Mouse (Mus musculus) heart, embryonic 13.5 days (tissue): ENCODE measurements around the gene Dlgap1. TPM values are rescaled to one million over a fixed set of nuclear protein-coding genes. Genes with fewer than 3 reads are reported as not detected.
A peak's percentile ranks its signal among the peaks of the same experiment; 100 is the strongest.
"Not testable (repeated sequence)": the region's sequence is repeated elsewhere in the genome, so short reads cannot be mapped to it uniquely, and the experiment has no call there.

Experiments used
- ATAC-seq: fragments of 200-750 bp; cut with Nextera tagmentation; 2 replicates; pipeline ENCODE4 v1.8.0; 2017; ENCODE audit warnings: moderate TSS enrichment; ENCODE audit not compliant: insufficient number of reproducible peaks, low FRiP score, low TSS enrichment; ENCODE audit errors: extremely low read depth
- H3K27ac ChIP-seq: fragments of 300-500 bp; sonication (generic); replicated peaks from 2 replicates; pipeline ENCODE4 v1.5.1; 2015; ENCODE audit warnings: moderate library complexity, mild to moderate bottlenecking, inconsistent platforms
- H3K27me3 ChIP-seq: fragments of 300-500 bp; sonication (generic); replicated peaks from 2 replicates; pipeline ENCODE4 v1.6.1; 2015; ENCODE audit warnings: mild to moderate bottlenecking, inconsistent platforms
- H3K36me3 ChIP-seq: fragments of 300-500 bp; sonication (generic); 2 replicates; pipeline ENCODE4 v1.6.1; 2015; ENCODE audit warnings: mild to moderate bottlenecking, inconsistent platforms
- H3K4me1 ChIP-seq: fragments of 300-500 bp; sonication (generic); 2 replicates; pipeline ENCODE4 v1.6.1; 2015; ENCODE audit warnings: inconsistent platforms
- H3K4me2 ChIP-seq: fragments of 300-500 bp; sonication (generic); 2 replicates; pipeline ENCODE4 v1.6.1; 2015; ENCODE audit warnings: inconsistent platforms, mild to moderate bottlenecking, moderate library complexity
- H3K4me3 ChIP-seq: fragments of 300-500 bp; sonication (generic); 2 replicates; pipeline ENCODE4 v1.5.1; 2015; ENCODE audit warnings: moderate library complexity, mild to moderate bottlenecking, inconsistent platforms
- H3K9ac ChIP-seq: fragments of 300-500 bp; sonication (generic); 2 replicates; pipeline ENCODE4 v1.6.1; 2015; ENCODE audit warnings: inconsistent platforms, mild to moderate bottlenecking, moderate library complexity
- H3K9me3 ChIP-seq: fragments of 300-500 bp; sonication (generic); 2 replicates; pipeline ENCODE4 v1.6.1; 2016; ENCODE audit warnings: inconsistent platforms
- WGBS: fragments of 180-500 bp; shearing (Covaris S2); methylation state at CpG from one replicate; pipeline ENCODE4 v1.1.7; 2015; ENCODE audit warnings: mixed read lengths; 5-methylcytosine and 5-hydroxymethylcytosine counted together
- polyA plus RNA-seq: library from polyadenylated mRNA; unstranded; fragments of >200 nt; fragmentation: Nextera tagmentation; extraction: Ambion mirVana; gene quantifications from 2 replicates; pipeline ENCODE4 v1.2.1, GENCODE M21; 2015

The Dlgap1 gene
- polyA plus RNA-seq, 1 experiment from 2014 or later = 0.40 TPM

- no peak for ATAC-seq
- 74% methylated on average over 8 of the region's 8 CpGs for WGBS
- Histone ChIP-seq H3K27me3 (peaks cover 43% of the 10 kb centered on the region), H3K9me3 (no peaks in the 10 kb centered on the region), H3K36me3 (no peaks in the 10 kb centered on the region), H3K4me3 (no peak overlapping the region), H3K9ac (no peak overlapping the region), H3K4me1 (peaks cover 4% of the 10 kb centered on the region; the same call in 1 of the 2 replicates), H3K4me2 (no peak overlapping the region), H3K27ac (no peak overlapping the region)
Measured at GRCm38 (mm10) chr17:70823083-70823482, 854.2 kb downstream of the Dlgap1 start.

- Histone ChIP-seq H3K9me3 (no peaks in the 10 kb centered on the region), H3K27ac (no peak overlapping the region), H3K4me3 (no peak overlapping the region), H3K4me1 (no peaks in the 10 kb centered on the region), H3K27me3 (peaks cover 20% of the 10 kb centered on the region), H3K9ac (no peak overlapping the region), H3K36me3 (no peaks in the 10 kb centered on the region), H3K4me2 (no peak overlapping the region)
- ATAC-seq = no peak
- WGBS = 68% methylated on average over 12 of the region's 12 CpGs
Measured at GRCm38 (mm10) chr17:70826227-70826626, 857.4 kb downstream of the Dlgap1 start.

- H3K36me3 ChIP-seq, H3K27me3 ChIP-seq, H3K4me1 ChIP-seq, H3K9ac ChIP-seq, H3K9me3 ChIP-seq, H3K27ac ChIP-seq, H3K4me2 ChIP-seq, H3K4me3 ChIP-seq, ATAC-seq: not testable (repeated sequence)
- WGBS = 77% methylated on average over 11 of the region's 11 CpGs
Measured at GRCm38 (mm10) chr17:70827463-70828179, 858.7 kb downstream of the Dlgap1 start.

- H3K36me3 ChIP-seq = no peaks in the 10 kb centered on the region
- no peak overlapping the region for H3K9ac ChIP-seq
- no peaks in the 10 kb centered on the region for H3K9me3 ChIP-seq
- H3K4me3 ChIP-seq = no peak overlapping the region
- no peak overlapping the region for H3K27ac ChIP-seq
- no peaks in the 10 kb centered on the region for H3K4me1 ChIP-seq
- no peak overlapping the region for H3K4me2 ChIP-seq
- peaks cover 8% of the 10 kb centered on the region for H3K27me3 ChIP-seq
- ATAC-seq = no peak
- WGBS = 79% methylated on average over 4 of the region's 4 CpGs
Measured at GRCm38 (mm10) chr17:70828180-70828528, 859.3 kb downstream of the Dlgap1 start.

- ATAC-seq = no peak
- Histone ChIP-seq H3K9me3 (no peaks in the 10 kb centered on the region), H3K4me1 (no peaks in the 10 kb centered on the region), H3K4me2 (no peak overlapping the region), H3K36me3 (no peaks in the 10 kb centered on the region), H3K9ac (no peak overlapping the region), H3K27me3 (peaks cover 7% of the 10 kb centered on the region; the same call in 1 of the 2 replicates), H3K27ac (no peak overlapping the region), H3K4me3 (no peak overlapping the region)
- WGBS = 75% methylated on average over 2 of the region's 2 CpGs
Measured at GRCm38 (mm10) chr17:70828569-70828968, 859.7 kb downstream of the Dlgap1 start.

GRCm38 (mm10) chr17:70829217-70829616 is 860.3 kb downstream of the Dlgap1 start:
- WGBS = 74% methylated on average over 6 of the region's 6 CpGs
- H3K9me3 ChIP-seq = no peaks in the 10 kb centered on the region
- H3K27me3 ChIP-seq = 0 out of 2 replicates have a peak, but pooled peaks cover 5% of the 10 kb centered on the region
- H3K27ac ChIP-seq = no peak overlapping the region
- no peak overlapping the region for H3K9ac ChIP-seq
- H3K4me3 ChIP-seq = no peak overlapping the region
- no peak for ATAC-seq
- no peak overlapping the region for H3K4me2 ChIP-seq
- no peaks in the 10 kb centered on the region for H3K36me3 ChIP-seq
- no peaks in the 10 kb centered on the region; the same call in 1 of the 2 replicates for H3K4me1 ChIP-seq

- no peak overlapping the region for H3K4me3 ChIP-seq
- H3K27me3 ChIP-seq = 0 out of 2 replicates have a peak, but pooled peaks cover 5% of the 10 kb centered on the region
- peaks cover 4% of the 10 kb centered on the region for H3K4me1 ChIP-seq
- H3K36me3 ChIP-seq = no peaks in the 10 kb centered on the region
- no peaks in the 10 kb centered on the region for H3K9me3 ChIP-seq
- no peak for ATAC-seq
- no peak overlapping the region for H3K9ac ChIP-seq
- WGBS = 85% methylated on average over 23 of the region's 23 CpGs
- no peak overlapping the region for H3K4me2 ChIP-seq
- H3K27ac ChIP-seq = no peak overlapping the region
Measured at GRCm38 (mm10) chr17:70829943-70830715, 861.3 kb downstream of the Dlgap1 start.

GRCm38 (mm10) chr17:70831591-70831990 is 862.7 kb downstream of the Dlgap1 start:
- Histone ChIP-seq H3K9me3 (no peaks in the 10 kb centered on the region), H3K36me3 (no peaks in the 10 kb centered on the region), H3K4me1 (peaks cover 8% of the 10 kb centered on the region), H3K4me2 (no peak overlapping the region), H3K9ac (no peak overlapping the region), H3K27ac (no peak overlapping the region), H3K4me3 (no peak overlapping the region), H3K27me3 (peaks cover 16% of the 10 kb centered on the region; the same call in 1 of the 2 replicates)
- WGBS = 74% methylated on average over 4 of the region's 4 CpGs
- no peak for ATAC-seq

GRCm38 (mm10) chr17:70832544-70832943 is 863.7 kb downstream of the Dlgap1 start:
- peaks cover 8% of the 10 kb centered on the region for H3K4me1 ChIP-seq
- H3K9ac ChIP-seq = no peak overlapping the region
- ATAC-seq = no peak
- no peak overlapping the region for H3K27ac ChIP-seq
- no peaks in the 10 kb centered on the region for H3K9me3 ChIP-seq
- H3K4me3 ChIP-seq = no peak overlapping the region
- WGBS = 70% methylated on average over 9 of the region's 9 CpGs
- H3K4me2 ChIP-seq = no peak overlapping the region
- peaks cover 16% of the 10 kb centered on the region; the same call in 1 of the 2 replicates for H3K27me3 ChIP-seq
- no peaks in the 10 kb centered on the region for H3K36me3 ChIP-seq

- H3K4me1 ChIP-seq = peaks cover 8% of the 10 kb centered on the region
- WGBS = 1% methylated on average over 29 of the region's 29 CpGs
- peak overlapping the region; percentile 56 for H3K4me3 ChIP-seq
- H3K9me3 ChIP-seq = no peaks in the 10 kb centered on the region
- H3K36me3 ChIP-seq = peaks cover 3% of the 10 kb centered on the region
- peak overlapping the region; percentile 77 for H3K9ac ChIP-seq
- peaks cover 16% of the 10 kb centered on the region; the same call in 1 of the 2 replicates for H3K27me3 ChIP-seq
- no peak for ATAC-seq
- H3K4me2 ChIP-seq = peak overlapping the region; percentile 96
- H3K27ac ChIP-seq = no peak overlapping the region
Measured at GRCm38 (mm10) chr17:70834430-70834965, 865.6 kb downstream of the Dlgap1 start.

- H3K27me3 ChIP-seq = peaks cover 16% of the 10 kb centered on the region; the same call in 1 of the 2 replicates
- no peak overlapping the region for H3K27ac ChIP-seq
- H3K4me2 ChIP-seq = peak overlapping the region; percentile 96
- H3K36me3 ChIP-seq = peaks cover 11% of the 10 kb centered on the region
- peak overlapping the region; percentile 56 for H3K4me3 ChIP-seq
- H3K4me1 ChIP-seq = peaks cover 8% of the 10 kb centered on the region
- ATAC-seq = no peak
- WGBS = 5% methylated on average over 10 of the region's 10 CpGs
- no peaks in the 10 kb centered on the region for H3K9me3 ChIP-seq
- peak overlapping the region; percentile 77 for H3K9ac ChIP-seq
Measured at GRCm38 (mm10) chr17:70835071-70835790, 866.4 kb downstream of the Dlgap1 start.
